Mouse (Mus musculus): ENCODE measurements around the gene Lin9.

- TF ChIP-seq GATA1 (IDR thresholded peaks at IDR 0.05; ENCODE audit: low read length) (no peak), TAL1 (IDR thresholded peaks at IDR 0.05; ENCODE audit: low read length) (no peak)
Observed at GRCm38 (mm10) chr1:180640605-180641125, 285 bp upstream of the Lin9 start.

All from erythroblast, embryonic 14.5 days (primary cell).